Mouse (Mus musculus): ENCODE measurements around the gene Polg2.

GRCm38 (mm10) chr11:106759028-106759427 is 20.3 kb downstream of the Polg2 start:
- TF ChIP-seq CTCF (IDR thresholded peaks at IDR 0.05; ENCODE audit: low read depth) (no peak), EP300 (IDR thresholded peaks at IDR 0.05; ENCODE audit: low read depth) (0 out of 2 replicates have a peak, but pooled peaks have one; percentile 38)

Measured in liver, postnatal 0 days (tissue).